Mouse (Mus musculus): ENCODE results near the gene Peli1.

DNA sequence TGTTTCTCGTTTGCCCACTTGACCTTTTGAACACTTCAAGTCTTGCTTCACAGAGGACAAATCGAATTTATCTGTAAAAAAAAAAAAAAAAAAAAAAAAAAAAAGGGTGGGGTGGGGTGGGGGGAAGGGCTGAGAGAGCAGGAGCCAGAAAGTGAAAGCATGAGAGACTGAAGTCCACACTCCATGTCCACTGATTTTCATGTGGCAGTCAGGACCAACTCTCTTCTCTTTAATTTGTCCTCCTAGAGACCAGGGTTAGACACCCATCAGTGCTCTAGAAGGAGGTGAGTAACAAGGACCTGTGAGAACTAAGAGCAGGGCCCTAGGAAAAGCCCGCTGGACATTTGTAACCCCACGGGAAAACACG lies 32.7 kb upstream of the Peli1 start:
- no peak for TF ChIP-seq CTCF (IDR thresholded peaks at IDR 0.05; ENCODE audit: extremely low read depth, insufficient read depth, insufficient read length, insufficient replicate concordance)
- no peak for TF ChIP-seq POLR2A (IDR thresholded peaks at IDR 0.05; ENCODE audit: low read depth, low read length)

Measured in spleen, adult 2 months (tissue).